Mouse (Mus musculus) forebrain, postnatal 0 days (tissue): ENCODE data around the gene Ccdc85c. TPM values are rescaled to one million over a fixed set of nuclear protein-coding genes. Genes with fewer than 3 reads are reported as not detected.
A peak's percentile ranks its signal among the peaks of the same experiment; 100 is the strongest.

ENCODE experiments used
- ATAC-seq: fragments of 200-750 bp; cut with Nextera tagmentation; 2 replicates; pipeline ENCODE4 v1.8.0; 2017; ENCODE audit warnings: mild to moderate bottlenecking, moderate library complexity
- DNase-seq: peaks from one replicate; pipeline ENCODE4 v3.0.0-alpha.2; 2015
- H3K27ac ChIP-seq: fragments of 300-500 bp; sonication (generic); 2 replicates; pipeline ENCODE4 v1.5.1; 2014; ENCODE audit warnings: low read depth, mild to moderate bottlenecking, antibody characterized with exemption, low read length, moderate library complexity, mixed read lengths
- H3K27me3 ChIP-seq: fragments of 300-500 bp; sonication (generic); 2 replicates; pipeline ENCODE4 v1.6.1; 2014; ENCODE audit warnings: mild to moderate bottlenecking, low read length, mixed read lengths; ENCODE audit not compliant: insufficient read depth
- H3K36me3 ChIP-seq: fragments of 300-500 bp; sonication (generic); 2 replicates; pipeline ENCODE4 v1.6.1; 2014; ENCODE audit warnings: mild to moderate bottlenecking, moderate library complexity; ENCODE audit not compliant: insufficient read depth
- H3K4me1 ChIP-seq: fragments of 300-500 bp; sonication (generic); 2 replicates; pipeline ENCODE4 v1.6.1; 2014; ENCODE audit warnings: antibody characterized with exemption; ENCODE audit not compliant: insufficient read depth
- H3K4me2 ChIP-seq: fragments of 300-500 bp; sonication (generic); 2 replicates; pipeline ENCODE4 v1.6.1; 2014; ENCODE audit warnings: low read depth, mild to moderate bottlenecking, moderate library complexity
- H3K4me3 ChIP-seq: fragments of 300-500 bp; sonication (generic); 2 replicates; pipeline ENCODE4 v1.5.1; 2014; ENCODE audit warnings: low read depth, low read length, mixed read lengths
- H3K9ac ChIP-seq: fragments of 300-500 bp; sonication (generic); 2 replicates; pipeline ENCODE4 v1.6.1; 2014; ENCODE audit warnings: mild to moderate bottlenecking
- H3K9me3 ChIP-seq: fragments of 300-500 bp; sonication (generic); 2 replicates; pipeline ENCODE4 v1.6.1; 2016; ENCODE audit warnings: low read length
- CTCF ChIP-seq: sonication (generic); IDR thresholded peaks from 2 replicates; pipeline ENCODE4 v1.5.1; 2016; ENCODE audit warnings: antibody characterized with exemption, control low read depth, low read depth
- WGBS: fragments of 180-500 bp; shearing (Covaris S2); extraction: QIAGEN DNeasy Blood & Tissue Kit; methylation state at CpG from one replicate; pipeline ENCODE4 v1.1.7; 2014; 5-methylcytosine and 5-hydroxymethylcytosine counted together
- polyA plus RNA-seq: library from polyadenylated mRNA; unstranded; fragments of >200 nt; fragmentation: Nextera tagmentation; extraction: Ambion mirVana; gene quantifications from 2 replicates; pipeline ENCODE4 v1.2.1, GENCODE M21; 2015
- total RNA-seq: library from RNA; depleted of rRNA; stranded (reverse); fragments of >200 nt; gene quantifications from 2 replicates; pipeline ENCODE4 v1.2.3, GENCODE M21; 2014

The Ccdc85c gene
- total and polyA plus RNA-seq, 2 experiments from 2014 or later: 15.5 to 66.1 TPM

DNA sequence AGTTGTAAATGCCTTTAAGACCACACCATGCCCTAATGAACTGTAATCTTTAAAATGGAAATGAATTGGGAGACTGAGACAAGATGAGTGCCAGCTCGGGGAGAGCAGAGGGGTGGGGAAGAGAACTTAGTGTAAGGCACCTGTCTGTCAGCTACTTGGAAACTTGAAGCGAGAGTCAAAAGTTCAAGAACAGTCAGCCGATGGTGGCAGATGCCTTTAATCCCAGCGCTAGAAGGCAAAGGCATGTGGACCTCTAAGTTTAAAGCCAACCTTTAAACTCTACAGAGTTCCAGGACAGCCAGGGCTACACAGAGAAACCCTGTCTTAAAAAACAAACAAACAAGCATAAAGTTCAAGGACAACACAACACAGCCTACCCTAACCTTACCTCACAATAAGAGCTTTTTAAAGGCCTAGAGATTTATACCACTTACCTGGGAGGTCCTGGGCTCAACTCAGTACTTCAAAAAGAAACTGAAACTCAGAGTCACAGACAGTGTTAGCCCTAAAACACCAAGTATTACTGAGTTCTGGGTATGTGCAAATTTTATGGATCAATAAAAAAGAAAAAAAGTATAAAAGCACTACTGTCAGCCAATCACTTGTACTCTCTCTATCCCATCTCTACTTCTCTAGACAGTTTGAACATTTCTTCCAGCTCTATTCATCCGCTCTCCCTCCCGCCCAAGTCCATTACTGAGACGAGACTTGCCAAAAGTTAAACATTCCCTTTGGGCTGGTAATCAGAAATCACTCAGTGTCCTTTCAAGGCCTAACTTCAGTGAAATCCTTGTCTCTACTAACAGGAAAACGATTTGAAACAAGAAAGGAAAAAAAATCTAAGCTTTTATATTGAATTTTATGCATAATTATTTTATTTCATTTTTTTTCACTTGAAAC is 100.4 kb downstream of the Ccdc85c start:
- H3K27me3 ChIP-seq: no peaks in the 10 kb centered on the region
- H3K27ac ChIP-seq: no peak overlapping the region
- 67% methylated on average over 8 of the region's 8 CpGs for WGBS
- ATAC-seq (no peak), DNase-seq (no peak)
- no peak overlapping the region for H3K4me2 ChIP-seq
- H3K4me3 ChIP-seq: no peak overlapping the region
- no peak for TF ChIP-seq CTCF
- H3K9ac ChIP-seq: no peak overlapping the region
- H3K9me3 ChIP-seq: no peaks in the 10 kb centered on the region
- H3K4me1 ChIP-seq: peaks cover 12% of the 10 kb centered on the region
- no peaks in the 10 kb centered on the region for H3K36me3 ChIP-seq

DNA sequence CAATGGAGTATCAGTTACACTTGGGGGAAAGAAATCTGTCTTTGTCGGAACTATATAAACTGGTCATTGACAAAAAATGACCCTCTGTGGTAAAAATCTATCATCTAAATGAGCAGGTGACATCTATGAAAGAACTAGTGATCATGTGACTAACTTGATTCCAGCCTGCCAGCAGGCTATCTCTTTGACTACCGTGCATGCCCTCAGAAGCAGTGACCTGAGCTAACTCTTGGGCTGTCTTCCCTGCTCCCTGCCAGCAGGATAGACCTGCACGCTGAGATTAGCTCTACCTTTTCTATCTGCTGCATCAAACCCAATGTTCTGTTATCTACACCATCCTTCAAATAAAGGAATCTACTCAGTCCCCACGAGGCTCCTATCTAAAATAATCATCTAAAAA is 102.6 kb downstream of the Ccdc85c start:
- Histone ChIP-seq H3K4me2 (no peak overlapping the region), H3K4me3 (no peak overlapping the region), H3K9me3 (no peaks in the 10 kb centered on the region), H3K27me3 (no peaks in the 10 kb centered on the region), H3K36me3 (no peaks in the 10 kb centered on the region), H3K27ac (no peak overlapping the region), H3K4me1 (peaks cover 11% of the 10 kb centered on the region), H3K9ac (no peak overlapping the region)
- WGBS: 61% methylated on average over 4 of the region's 4 CpGs
- no peak for TF ChIP-seq CTCF
- DNase-seq (no peak), ATAC-seq (no peak)

DNA sequence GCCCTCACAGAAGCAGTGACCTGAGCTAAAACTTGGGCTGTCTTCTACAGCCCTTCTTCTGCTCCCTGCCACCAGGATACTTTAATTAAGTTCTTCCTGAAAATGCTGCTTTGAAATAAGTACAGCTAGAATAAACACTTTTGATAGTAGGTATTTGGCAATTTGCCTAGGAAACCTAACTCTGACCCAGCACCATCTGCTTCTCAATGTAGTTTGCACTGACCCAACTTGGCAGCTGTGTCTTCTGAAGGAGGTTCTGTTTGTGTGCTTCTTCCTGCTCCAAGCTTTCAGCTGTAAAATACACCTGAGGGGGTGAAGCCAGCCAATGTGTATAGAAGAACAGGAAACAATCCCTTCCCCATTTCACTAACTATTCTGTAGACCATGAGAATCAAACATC is 103.9 kb downstream of the Ccdc85c start:
- Histone ChIP-seq H3K9me3 (no peaks in the 10 kb centered on the region), H3K4me2 (no peak overlapping the region), H3K36me3 (no peaks in the 10 kb centered on the region), H3K27ac (no peak overlapping the region), H3K27me3 (no peaks in the 10 kb centered on the region), H3K9ac (no peak overlapping the region), H3K4me1 (peaks cover 3% of the 10 kb centered on the region; the same call in 1 of the 2 replicates), H3K4me3 (no peak overlapping the region)
- no peak for ATAC-seq
- no peak for DNase-seq
- no peak for TF ChIP-seq CTCF

DNA sequence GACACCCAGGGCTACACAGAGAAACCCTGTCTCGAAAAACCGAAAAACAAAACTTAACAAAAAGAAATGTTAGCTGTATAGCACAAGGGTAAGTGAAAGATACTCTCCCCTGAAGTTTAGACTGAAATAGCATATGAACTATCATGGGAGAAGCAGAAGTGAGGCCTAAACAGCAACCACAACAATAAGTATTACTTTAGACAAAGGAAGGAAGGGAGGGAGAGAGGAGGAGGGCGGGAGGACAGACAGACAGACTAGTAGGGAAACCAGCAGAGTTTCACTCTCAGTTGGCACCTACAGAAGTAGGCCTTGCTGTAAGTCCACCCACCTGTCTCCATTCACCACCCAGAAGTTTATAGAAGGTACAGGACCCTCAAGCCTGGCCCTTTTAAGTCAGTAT is 104.8 kb downstream of the Ccdc85c start:
- H3K4me1 ChIP-seq: peaks cover 3% of the 10 kb centered on the region; the same call in 1 of the 2 replicates
- DNase-seq (no peak), ATAC-seq (no peak)
- H3K4me2 ChIP-seq: no peak overlapping the region
- H3K27me3 ChIP-seq: no peaks in the 10 kb centered on the region
- no peak for TF ChIP-seq CTCF
- H3K36me3 ChIP-seq: no peaks in the 10 kb centered on the region
- H3K9me3 ChIP-seq: no peaks in the 10 kb centered on the region
- no peak overlapping the region for H3K9ac ChIP-seq
- no peak overlapping the region for H3K4me3 ChIP-seq
- no peak overlapping the region for H3K27ac ChIP-seq
- WGBS: 89% methylated on average over 3 of the region's 3 CpGs

DNA sequence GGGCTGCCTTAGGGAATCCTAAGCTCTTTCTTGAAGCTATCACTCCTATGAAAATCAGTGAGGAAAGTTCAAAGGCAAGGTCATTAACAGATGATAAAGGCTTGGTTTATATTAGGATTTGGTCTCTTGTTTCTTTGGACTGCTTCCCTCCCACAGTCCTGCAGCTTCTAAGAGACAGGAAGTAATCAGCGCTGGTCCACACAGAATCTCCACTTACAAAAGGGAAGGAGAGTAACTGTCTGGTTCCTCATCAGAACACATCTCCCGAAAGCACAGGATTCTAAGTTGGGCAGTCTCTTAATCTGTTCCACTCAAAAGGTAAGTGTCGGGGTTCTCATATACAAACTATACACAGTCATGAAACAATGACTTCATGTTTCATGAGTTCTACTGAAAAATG is 106.3 kb downstream of the Ccdc85c start:
- Histone ChIP-seq H3K9ac (no peak overlapping the region), H3K27me3 (no peaks in the 10 kb centered on the region), H3K27ac (no peak overlapping the region), H3K4me1 (peaks cover 3% of the 10 kb centered on the region; the same call in 1 of the 2 replicates), H3K4me3 (no peak overlapping the region), H3K36me3 (peaks cover 4% of the 10 kb centered on the region; the same call in 1 of the 2 replicates), H3K4me2 (no peak overlapping the region), H3K9me3 (no peaks in the 10 kb centered on the region)
- WGBS: 65% methylated on average over 3 of the region's 3 CpGs
- no peak for DNase-seq
- no peak for ATAC-seq
- no peak for TF ChIP-seq CTCF

DNA sequence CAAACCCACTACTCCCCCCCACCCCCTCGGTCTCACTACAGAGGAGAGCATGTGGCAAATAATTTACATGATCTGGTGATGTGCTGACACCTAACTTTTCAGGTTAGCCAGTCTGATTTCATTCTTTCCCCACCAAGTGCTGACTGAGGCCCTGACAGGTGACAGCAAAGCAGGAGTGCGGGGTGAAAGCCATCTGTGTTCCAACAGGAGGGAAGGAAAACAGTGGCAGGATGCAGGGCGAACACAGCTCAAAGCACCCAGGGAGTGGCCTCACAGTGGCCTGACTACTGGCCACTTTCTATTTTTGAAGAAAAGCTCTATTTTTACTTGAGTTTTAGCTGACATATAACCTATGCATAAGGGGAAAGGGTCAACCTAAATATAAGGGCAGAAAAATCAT is 111.5 kb downstream of the Ccdc85c start:
- DNase-seq (no peak), ATAC-seq (no peak)
- no peaks in the 10 kb centered on the region for H3K27me3 ChIP-seq
- H3K9me3 ChIP-seq: no peaks in the 10 kb centered on the region
- H3K9ac ChIP-seq: no peak overlapping the region
- no peak overlapping the region for H3K4me3 ChIP-seq
- TF ChIP-seq CTCF: no peak
- peaks cover 28% of the 10 kb centered on the region for H3K36me3 ChIP-seq
- H3K4me2 ChIP-seq: no peak overlapping the region
- H3K27ac ChIP-seq: no peak overlapping the region
- 73% methylated on average over 3 of the region's 3 CpGs for WGBS
- no peaks in the 10 kb centered on the region for H3K4me1 ChIP-seq

DNA sequence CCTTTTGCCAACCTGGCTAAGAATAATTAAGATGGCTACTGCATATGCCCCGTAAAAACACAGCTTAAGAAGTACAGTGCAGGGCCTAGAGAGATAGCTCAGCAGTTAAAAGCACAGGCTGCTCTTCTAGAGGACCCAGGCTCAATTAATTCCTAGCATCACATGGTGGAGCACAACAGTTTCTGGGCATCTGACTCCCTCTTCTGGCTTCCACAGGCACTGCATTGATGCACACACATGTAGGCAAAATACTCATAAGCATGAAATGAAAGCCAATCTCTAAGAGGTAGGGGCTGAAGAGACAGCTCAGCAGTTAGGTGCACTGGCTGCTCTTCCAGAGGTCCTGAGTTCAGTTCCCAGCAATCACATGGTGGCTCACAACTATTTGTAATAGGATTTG is 113.2 kb downstream of the Ccdc85c start:
- Histone ChIP-seq H3K27ac (no peak overlapping the region), H3K27me3 (no peaks in the 10 kb centered on the region), H3K4me3 (no peak overlapping the region), H3K9me3 (no peaks in the 10 kb centered on the region), H3K4me2 (no peak overlapping the region), H3K9ac (no peak overlapping the region), H3K4me1 (no peaks in the 10 kb centered on the region), H3K36me3 (peaks cover 34% of the 10 kb centered on the region)
- DNase-seq (peak; percentile 44), ATAC-seq (peak; percentile 43)
- 88% methylated on average over 1 of the region's 1 CpGs for whole genome bisulfite sequencing
- TF ChIP-seq CTCF: peak; percentile 70
